Mouse (Mus musculus) CH12.LX (cell line): Measurements from ENCODE around the gene Ttc21b. TPM values are rescaled to one million over a fixed set of nuclear protein-coding genes. Genes with fewer than 3 reads are reported as not detected.

Source experiments
- DNase-seq: peaks from one replicate; pipeline ENCODE4 v3.0.0-alpha.2; 2013; ENCODE audit errors: extremely low read depth
- H3K27ac ChIP-seq: 2 replicates; pipeline ENCODE4 v1.5.1; 2012; ENCODE audit warnings: low read depth, mild to moderate bottlenecking, control low read depth, moderate library complexity; ENCODE audit not compliant: insufficient read depth
- H3K27me3 ChIP-seq: replicated peaks from 2 replicates; pipeline ENCODE3; 2012; ENCODE audit warnings: inconsistent platforms
- H3K36me3 ChIP-seq, 2 experiments: replicated peaks in 1 of 2; 2 replicates each; pipeline versions ENCODE3 to v1.6.1; 2012; ENCODE audit warnings: inconsistent platforms in 1 of 2, low read length in 1 of 2, mild to moderate bottlenecking in 1 of 2, mixed read lengths in 1 of 2, moderate library complexity in 1 of 2; ENCODE audit not compliant: control insufficient read depth in 1 of 2, insufficient read depth in 1 of 2
- H3K4me1 ChIP-seq, 2 experiments: 2 replicates each; pipeline ENCODE4 v1.6.1; 2012; ENCODE audit warnings: inconsistent platforms in 1 of 2, moderate library complexity in 1 of 2; ENCODE audit not compliant: insufficient read depth in 2 of 2, control insufficient read depth in 1 of 2
- H3K4me2 ChIP-seq: 2 replicates; pipeline ENCODE4 v1.6.1; 2012; ENCODE audit warnings: low read depth, mild to moderate bottlenecking, control low read depth; ENCODE audit not compliant: poor library complexity, insufficient read depth, severe bottlenecking
- H3K4me3 ChIP-seq, 3 experiments: fragments of 150-350 bp in 1 of 3; sonication (generic) in 1 of 3; replicated peaks in 1 of 3; 2 replicates each; pipeline versions ENCODE3 to v1.5.1; 2011 to 2012; ENCODE audit warnings: low read depth in 2 of 3, low read length in 2 of 3, mild to moderate bottlenecking in 2 of 3, moderate library complexity in 2 of 3, control low read depth in 1 of 3, improper control_type of control experiment in 1 of 3, inconsistent platforms in 1 of 3, mixed read lengths in 1 of 3; ENCODE audit not compliant: poor library complexity in 1 of 3
- H3K79me2 ChIP-seq: replicated peaks from 2 replicates; pipeline ENCODE4 v1.6.1; 2012; ENCODE audit warnings: mild to moderate bottlenecking, moderate library complexity; ENCODE audit not compliant: control insufficient read depth, poor library complexity, insufficient read depth, severe bottlenecking; ENCODE audit errors: extremely low read depth
- H3K9ac ChIP-seq: 2 replicates; pipeline ENCODE4 v1.6.1; 2012; ENCODE audit warnings: low read depth, mild to moderate bottlenecking, control low read depth, moderate library complexity; ENCODE audit not compliant: insufficient read depth
- H3K9me3 ChIP-seq: replicated peaks from 2 replicates; pipeline ENCODE3; 2012; ENCODE audit warnings: low read length, inconsistent platforms, mixed read lengths
- CHD1 ChIP-seq: IDR thresholded peaks from 2 replicates; pipeline ENCODE4 v1.6.1; 2012; ENCODE audit warnings: low read depth, low read length, improper control_type of control experiment, inconsistent platforms
- CHD2 ChIP-seq: IDR thresholded peaks from 2 replicates; pipeline ENCODE4 v1.6.1; 2011; ENCODE audit warnings: low read length, improper control_type of control experiment
- CTCF ChIP-seq, 2 experiments: IDR thresholded peaks in 1 of 2; conservative IDR thresholded peaks in 1 of 2; 2 replicates each; pipeline ENCODE4 v1.5.1; 2011 to 2012; ENCODE audit warnings: low read depth in 2 of 2, low read length in 2 of 2, improper control_type of control experiment in 1 of 2, inconsistent platforms in 1 of 2, mild to moderate bottlenecking in 1 of 2, moderate library complexity in 1 of 2
- E2F4 ChIP-seq: IDR thresholded peaks from 2 replicates; pipeline ENCODE4 v1.6.1; 2011; ENCODE audit warnings: low read depth, low read length, improper control_type of control experiment; ENCODE audit not compliant: insufficient replicate concordance
- GABPA ChIP-seq: IDR thresholded peaks from 2 replicates; pipeline ENCODE4 v1.6.1; 2012; ENCODE audit warnings: low read depth, low read length, improper control_type of control experiment, inconsistent platforms; ENCODE audit not compliant: insufficient replicate concordance
- HCFC1 ChIP-seq: IDR thresholded peaks from 2 replicates; pipeline ENCODE4 v1.6.1; 2012; ENCODE audit warnings: low read depth, mild to moderate bottlenecking, inconsistent platforms, low read length, improper control_type of control experiment
- IRF4 ChIP-seq: IDR thresholded peaks from 2 replicates; pipeline ENCODE4 v1.6.1; 2014; ENCODE audit warnings: low read depth, mild to moderate bottlenecking, inconsistent platforms, low read length, improper control_type of control experiment
- JUN ChIP-seq: IDR thresholded peaks from 2 replicates; pipeline ENCODE4 v1.6.1; 2011; ENCODE audit warnings: low read depth, mild to moderate bottlenecking, low read length, improper control_type of control experiment, moderate library complexity; ENCODE audit not compliant: insufficient read depth
- JUND ChIP-seq: conservative IDR thresholded peaks from 2 replicates; pipeline ENCODE4 v1.6.1; 2011; ENCODE audit warnings: low read depth, low read length, improper control_type of control experiment
- KAT2A ChIP-seq: IDR thresholded peaks from 2 replicates; pipeline ENCODE4 v1.6.1; 2012; ENCODE audit warnings: low read length, improper control_type of control experiment, inconsistent platforms; ENCODE audit not compliant: insufficient replicate concordance
- MAFK ChIP-seq: IDR thresholded peaks from 2 replicates; pipeline ENCODE4 v1.6.1; 2011; ENCODE audit warnings: low read length, improper control_type of control experiment; ENCODE audit not compliant: insufficient replicate concordance
- MAZ ChIP-seq: IDR thresholded peaks from 2 replicates; pipeline ENCODE4 v1.6.1; 2012; ENCODE audit warnings: low read depth, mild to moderate bottlenecking, inconsistent platforms, low read length, improper control_type of control experiment, moderate library complexity
- MEF2A ChIP-seq: IDR thresholded peaks from 2 replicates; pipeline ENCODE4 v1.6.1; 2014; ENCODE audit warnings: low read depth, mild to moderate bottlenecking, inconsistent platforms, low read length, improper control_type of control experiment, borderline replicate concordance
- MYC ChIP-seq: IDR thresholded peaks from 2 replicates; pipeline ENCODE4 v1.6.1; 2011; ENCODE audit warnings: low read depth, mild to moderate bottlenecking, improper control_type of control experiment, low read length
- NRF1 ChIP-seq: IDR thresholded peaks from 2 replicates; pipeline ENCODE4 v1.6.1; 2014; ENCODE audit warnings: low read depth, mild to moderate bottlenecking, inconsistent platforms, low read length, improper control_type of control experiment, moderate library complexity
- PAX5 ChIP-seq: IDR thresholded peaks from 2 replicates; pipeline ENCODE4 v1.6.1; 2012; ENCODE audit warnings: low read length, inconsistent platforms, mixed read lengths
- RAD21 ChIP-seq: IDR thresholded peaks from 2 replicates; pipeline ENCODE4 v1.6.1; 2011; ENCODE audit warnings: low read depth, mild to moderate bottlenecking, low read length, improper control_type of control experiment, moderate library complexity
- RCOR1 ChIP-seq: conservative IDR thresholded peaks from 2 replicates; pipeline ENCODE4 v1.6.1; 2012; ENCODE audit warnings: low read depth, mild to moderate bottlenecking, inconsistent platforms, low read length, improper control_type of control experiment
- SIN3A ChIP-seq: IDR thresholded peaks from 2 replicates; pipeline ENCODE4 v1.6.1; 2012; ENCODE audit warnings: low read length, improper control_type of control experiment, inconsistent platforms
- TBP ChIP-seq: conservative IDR thresholded peaks from 2 replicates; pipeline ENCODE4 v1.6.1; 2011; ENCODE audit warnings: low read depth, low read length, improper control_type of control experiment
- UBTF ChIP-seq: IDR thresholded peaks from 2 replicates; pipeline ENCODE4 v1.6.1; 2012; ENCODE audit warnings: low read depth, mild to moderate bottlenecking, inconsistent platforms, low read length, improper control_type of control experiment, moderate library complexity
- USF1 ChIP-seq: IDR thresholded peaks from 2 replicates; pipeline ENCODE4 v1.6.1; 2014; ENCODE audit warnings: low read depth, mild to moderate bottlenecking, inconsistent platforms, low read length, improper control_type of control experiment
- USF2 ChIP-seq: conservative IDR thresholded peaks from 2 replicates; pipeline ENCODE4 v1.6.1; 2011; ENCODE audit warnings: low read depth, low read length, improper control_type of control experiment
- ZC3H11A ChIP-seq: IDR thresholded peaks from 2 replicates; pipeline ENCODE4 v1.6.1; 2012; ENCODE audit warnings: low read depth, mild to moderate bottlenecking, inconsistent platforms, low read length, improper control_type of control experiment
- ZNF384 ChIP-seq: IDR thresholded peaks from 2 replicates; pipeline ENCODE4 v1.6.1; 2012; ENCODE audit warnings: low read depth, low read length, improper control_type of control experiment, inconsistent platforms
- dilution Hi-C: fragments of 300-500 bp; cut with MboI; formaldehyde crosslinking; loops from 2 replicates; pipeline ENCODE4 v1.14.3; 2020; ENCODE audit warnings: low sequenced_read_pairs; ENCODE audit not compliant: extremely low pct_unique_long_range_greater_than_20kb, extremely low pct_ligation_motif_present
- in situ Hi-C: fragments of 300-500 bp; cut with MboI; formaldehyde crosslinking; loops from 3 replicates; pipeline ENCODE4 v1.14.3; 2019; ENCODE audit warnings: low sequenced_read_pairs, low pct_ligation_motif_present, low pct_unique_long_range_greater_than_20kb, mixed read lengths
- polyA plus RNA-seq: library from polyadenylated mRNA; unstranded; fragments of >175 nt; gene quantifications from 2 replicates; pipeline ENCODE4 v1.2.1, GENCODE M21; 2012; ENCODE audit warnings: low read depth; ENCODE audit not compliant: insufficient read length
- total RNA-seq, 2 experiments: library from RNA; depleted of rRNA; stranded (reverse); fragments of 300-350 nt in 1 of 2; fragments of >200 nt in 1 of 2; gene quantifications; 2 replicates each; pipeline ENCODE4 v1.2.3; 2012 to 2014

The Ttc21b gene
- total and polyA plus RNA-seq, 3 experiments, result not detected

- no peak for DNase-seq
- no peak overlapping the region for H3K4me2 ChIP-seq
- H3K4me3 ChIP-seq, result no peak overlapping the region
- no peaks in the 10 kb centered on the region for H3K79me2 ChIP-seq
- H3K27ac ChIP-seq, result no peak overlapping the region
- H3K9ac ChIP-seq, result no peak overlapping the region
- dilution Hi-C loops, result no loop called here
- TF ChIP-seq CTCF (conservative IDR thresholded peaks at IDR 0.05 in 1 of 2, IDR thresholded peaks at IDR 0.05 in 1 of 2; ENCODE audit: low read depth in 2 of 2, low read length in 2 of 2), result no peak
- no peak for TF ChIP-seq KAT2A
- no peak for TF ChIP-seq ZNF384
- TF ChIP-seq GABPA, result no peak
- TF ChIP-seq MAZ, result no peak
- no peak for TF ChIP-seq NRF1
- no peak for TF ChIP-seq USF2
- TF ChIP-seq SIN3A, result no peak
- H3K4me1 ChIP-seq, result no peaks in the 10 kb centered on the region
- H3K9me3 ChIP-seq, result peaks cover 8% of the 10 kb centered on the region
- no peaks in the 10 kb centered on the region for H3K36me3 ChIP-seq
- in situ Hi-C loops, result no loop called here
- H3K27me3 ChIP-seq, result no peaks in the 10 kb centered on the region
These were observed 17.5 kb downstream of the Ttc21b start for GRCm38 (mm10) chr2:66238886-66239285.

- Histone ChIP-seq H3K79me2 (no peaks in the 10 kb centered on the region), H3K27me3 (no peaks in the 10 kb centered on the region), H3K9me3 (peaks cover 4% of the 10 kb centered on the region), H3K4me1 (no peaks in the 10 kb centered on the region), H3K4me3 (no peak overlapping the region), H3K4me2 (no peak overlapping the region), H3K36me3 (no peaks in the 10 kb centered on the region), H3K9ac (no peak overlapping the region), H3K27ac (no peak overlapping the region)
- no peak for TF ChIP-seq RAD21
- no peak for TF ChIP-seq USF1
- no peak for TF ChIP-seq UBTF
- no peak for TF ChIP-seq ZC3H11A
- TF ChIP-seq RCOR1, result no peak
- no peak for TF ChIP-seq CHD2
- TF ChIP-seq HCFC1, result no peak
- TF ChIP-seq JUN, result no peak
- TF ChIP-seq CHD1, result no peak
- TF ChIP-seq IRF4, result no peak
- no peak for TF ChIP-seq ZNF384
- TF ChIP-seq MAFK, result no peak
- no peak for TF ChIP-seq MEF2A
- TF ChIP-seq MYC, result no peak
- no peak for TF ChIP-seq PAX5
- no peak for TF ChIP-seq JUND
- no peak for TF ChIP-seq GABPA
- no peak for TF ChIP-seq E2F4
- TF ChIP-seq TBP, result no peak
- DNase-seq, result no peak
- in situ Hi-C loops (no loop called here), dilution Hi-C loops (no loop called here)
These were observed 35.5 kb downstream of the Ttc21b start for GRCm38 (mm10) chr2:66220954-66221353.
